Mouse (Mus musculus): ENCODE measurements at regions not wholly inside any gene's neighbourhood (a gene's known extent, or its start where the extent isn't known, plus 50 kb on each side); places are given as distances from the start of the nearest gene placed in this dataset.
A peak's percentile ranks its signal among the peaks of the same experiment; 100 is the strongest.

GRCm38 (mm10) chr3:121618561-121618960 lies 52.0 kb upstream of the 4930432M17Rik start:
- DNase-seq (ENCODE audit: low read depth) = no peak

- DNase-seq (ENCODE audit: low read depth) = no peak
These were observed 52.4 kb upstream of the 4930432M17Rik start for GRCm38 (mm10) chr3:121618161-121618560.

GRCm38 (mm10) chr3:121617351-121617750 lies 53.2 kb upstream of the 4930432M17Rik start:
- DNase-seq (ENCODE audit: low read depth) = peak; percentile 69

- no peak for DNase-seq (ENCODE audit: low read depth)
These were observed 54.5 kb upstream of the 4930432M17Rik start for GRCm38 (mm10) chr3:121616075-121616474.

- no peak for DNase-seq (ENCODE audit: low read depth)
These were observed 55.8 kb upstream of the 4930432M17Rik start for GRCm38 (mm10) chr3:121614741-121615140.

- DNase-seq (ENCODE audit: low read depth) = no peak
These were observed 57.3 kb upstream of the 4930432M17Rik start for GRCm38 (mm10) chr3:121613224-121613623.

- DNase-seq (ENCODE audit: low read depth) = peak; percentile 23
These were observed 60.7 kb upstream of the 4930432M17Rik start for GRCm38 (mm10) chr3:121609845-121610244.

GRCm38 (mm10) chr3:121609090-121609489 lies 61.5 kb upstream of the 4930432M17Rik start:
- DNase-seq (ENCODE audit: low read depth) = peak; percentile 84

GRCm38 (mm10) chr3:121604737-121605136 lies 65.8 kb upstream of the 4930432M17Rik start:
- DNase-seq (ENCODE audit: low read depth) = peak; percentile 44

- peak; percentile 82 for DNase-seq (ENCODE audit: low read depth)
These were observed 66.5 kb upstream of the 4930432M17Rik start for GRCm38 (mm10) chr3:121604081-121604480.

GRCm38 (mm10) chr3:121602826-121603370 lies 67.7 kb upstream of the 4930432M17Rik start:
- peak; percentile 45 for DNase-seq (ENCODE audit: low read depth)

GRCm38 (mm10) chr3:121602082-121602561 lies 68.4 kb upstream of the 4930432M17Rik start:
- peak; percentile 93 for DNase-seq (ENCODE audit: low read depth)

- no peak for DNase-seq (ENCODE audit: low read depth)
These were observed 68.6 kb upstream of the Slc44a3 start for GRCm38 (mm10) chr3:121600841-121601240.

- no peak for DNase-seq (ENCODE audit: low read depth)
These were observed 68.2 kb upstream of the Slc44a3 start for GRCm38 (mm10) chr3:121600388-121600787.

- no peak for DNase-seq (ENCODE audit: low read depth)
These were observed 65.8 kb upstream of the Slc44a3 start for GRCm38 (mm10) chr3:121597988-121598387.

- DNase-seq (ENCODE audit: low read depth) = no peak
These were observed 65.0 kb upstream of the Slc44a3 start for GRCm38 (mm10) chr3:121597203-121597602.

GRCm38 (mm10) chr3:121594580-121594979 lies 62.4 kb upstream of the Slc44a3 start:
- peak; percentile 58 for DNase-seq (ENCODE audit: low read depth)

GRCm38 (mm10) chr3:121593598-121594117 lies 61.5 kb upstream of the Slc44a3 start:
- DNase-seq (ENCODE audit: low read depth) = peak; percentile 51

- DNase-seq (ENCODE audit: low read depth) = no peak
These were observed 60.9 kb upstream of the Slc44a3 start for GRCm38 (mm10) chr3:121593143-121593542.

- no peak for DNase-seq (ENCODE audit: low read depth)
These were observed 57.3 kb upstream of the Slc44a3 start for GRCm38 (mm10) chr3:121589494-121589885.

- peak; percentile 97 for DNase-seq (ENCODE audit: low read depth)
These were observed 56.7 kb upstream of the Slc44a3 start for GRCm38 (mm10) chr3:121588737-121589493.

- DNase-seq (ENCODE audit: low read depth) = peak; percentile 63
These were observed 53.1 kb upstream of the Slc44a3 start for GRCm38 (mm10) chr3:121585306-121585705.

- DNase-seq (ENCODE audit: low read depth) = peak; percentile 95
These were observed 52.5 kb upstream of the Slc44a3 start for GRCm38 (mm10) chr3:121584736-121585151.

All from NIH3T3 (cell line).